Mouse (Mus musculus) lung, postnatal 0 days (tissue): Measurements from ENCODE around the gene Abr.

ENCODE experiments used
- CTCF ChIP-seq: IDR thresholded peaks from 2 replicates; pipeline ENCODE4 v1.5.1; 2016; ENCODE audit warnings: antibody characterized with exemption, mild to moderate bottlenecking
- EP300 ChIP-seq: IDR thresholded peaks from 2 replicates; pipeline ENCODE4 v1.6.1; 2016; ENCODE audit warnings: antibody characterized with exemption, mild to moderate bottlenecking, control low read depth

DNA sequence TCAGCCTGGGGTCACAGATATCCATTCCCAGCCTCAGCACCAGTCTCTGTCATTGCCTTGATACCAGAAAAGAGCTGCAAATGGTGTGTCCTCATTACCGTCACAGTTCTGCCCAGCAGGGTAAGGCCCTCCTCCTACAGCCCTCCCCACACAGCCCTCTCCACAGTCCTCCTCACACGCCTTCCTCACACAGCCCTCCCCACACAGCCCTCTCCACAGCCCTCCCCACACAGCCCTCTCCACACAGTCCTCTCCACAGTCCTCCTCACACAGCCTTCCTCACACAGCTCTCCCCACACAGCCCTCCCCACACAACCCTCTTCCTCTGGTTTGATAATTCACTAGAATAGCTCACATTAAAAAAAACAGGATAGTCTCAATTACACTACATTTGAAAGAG lies 7.9 kb upstream of the Abr start:
- TF ChIP-seq EP300 (no peak), CTCF (no peak)
